ENCODE assay signal across 10 mouse cellular contexts in the genomic region with DNA sequence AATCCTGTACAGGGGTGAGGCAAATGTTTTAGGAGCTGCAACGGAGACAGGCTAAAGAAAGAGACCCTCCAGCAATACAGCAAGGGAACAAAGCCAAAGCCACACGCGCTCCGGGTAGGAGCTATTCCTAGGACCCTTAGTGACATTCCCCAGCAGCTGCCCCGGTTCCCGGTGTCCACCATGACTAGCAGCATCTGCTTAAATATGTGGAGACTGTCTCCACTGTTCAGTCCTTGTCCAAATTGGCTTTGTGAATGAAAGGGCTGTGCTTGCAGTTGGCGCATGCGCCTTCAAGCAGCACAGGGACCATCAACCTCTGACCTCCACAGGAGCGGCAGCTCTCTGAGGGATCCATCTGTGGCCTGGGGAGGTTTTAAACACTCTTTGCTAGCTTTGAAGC. TPM values are rescaled to one million over a fixed set of nuclear protein-coding genes. Genes with fewer than 3 reads are reported as not detected.
DNase-seq lines count a peak whose midpoint lies in the region; ATAC-seq lines count a peak whose summit lies in the region.
"Had no signal": no experiment of that assay in that cellular context is flagged by ENCODE, and none has a peak within 500 bp of the region (broad histone marks: within the 10 kb centered on the region; RNA-seq: fewer than 3 reads in every experiment).

No protein-coding gene starts in this region.

- H3K9ac ChIP-seq in kidney, embryonic 14.5 days (ENCODE audit: low read depth, low read length): no peak overlapping the region
- H3K9ac ChIP-seq in neural tube, embryonic 13.5 days: no peak overlapping the region; the same call in 1 of the 2 replicates
- H3K9ac ChIP-seq: embryonic facial prominence, embryonic 15.5 days had no signal

- H3K27ac ChIP-seq in kidney, embryonic 14.5 days (ENCODE audit: low read depth, low read length): no peak overlapping the region
- H3K27ac ChIP-seq in hindbrain, embryonic 10.5 days: peak overlapping the region; percentile 80
- H3K27ac ChIP-seq in neural tube, embryonic 13.5 days (replicated peaks): no peak overlapping the region
- H3K27ac ChIP-seq: embryonic facial prominence, embryonic 15.5 days had no signal

- no peaks in the 10 kb centered on the region for H3K27me3 ChIP-seq in kidney, embryonic 14.5 days (ENCODE audit: control insufficient read depth, insufficient read depth, low read length)
- peaks cover 7% of the 10 kb centered on the region; the same call in 1 of the 2 replicates for H3K27me3 ChIP-seq in hindbrain, embryonic 10.5 days (ENCODE audit: insufficient read depth, poor library complexity, severe bottlenecking)
- H3K27me3 ChIP-seq in neural tube, embryonic 13.5 days: peaks cover 27% of the 10 kb centered on the region
- H3K27me3 ChIP-seq: embryonic facial prominence, embryonic 15.5 days had no signal

- ATAC-seq in kidney, embryonic 14.5 days (ENCODE audit: low FRiP score, low TSS enrichment): no peak
- no peak for ATAC-seq in neural tube, embryonic 13.5 days (ENCODE audit: low read depth)

- H3K9me3 ChIP-seq in kidney, embryonic 14.5 days (ENCODE audit: control insufficient read depth, low read length): no peaks in the 10 kb centered on the region
- no peaks in the 10 kb centered on the region for H3K9me3 ChIP-seq in hindbrain, embryonic 10.5 days
- H3K9me3 ChIP-seq in neural tube, embryonic 13.5 days: no peaks in the 10 kb centered on the region
- H3K9me3 ChIP-seq: embryonic facial prominence, embryonic 15.5 days had no signal

- no peaks in the 10 kb centered on the region for H3K36me3 ChIP-seq in kidney, embryonic 14.5 days (ENCODE audit: control insufficient read depth, insufficient read depth, low read length)
- no peaks in the 10 kb centered on the region for H3K36me3 ChIP-seq in hindbrain, embryonic 10.5 days
- H3K36me3 ChIP-seq in neural tube, embryonic 13.5 days: no peaks in the 10 kb centered on the region
- H3K36me3 ChIP-seq: embryonic facial prominence, embryonic 15.5 days had no signal

- H3K4me1 ChIP-seq in kidney, embryonic 14.5 days (ENCODE audit: control insufficient read depth, insufficient read depth, low read length): peaks cover 17% of the 10 kb centered on the region; the same call in 1 of the 2 replicates
- peaks cover 28% of the 10 kb centered on the region for H3K4me1 ChIP-seq in hindbrain, embryonic 10.5 days (replicated peaks)
- H3K4me1 ChIP-seq in neural tube, embryonic 13.5 days (replicated peaks): peaks cover 13% of the 10 kb centered on the region; the same call in 1 of the 2 replicates

- intact Hi-C loops in left cerebral cortex, postnatal 10 days (cut with DNase I): loop anchor here (5.0 to 10.0 kb wide), 3 partner anchors 43 to 546 kb away; a partner anchor contains a TSS

- 61% methylated on average over 9 of the region's 9 CpGs for WGBS in kidney, embryonic 14.5 days
- 26% methylated on average over 9 of the region's 9 CpGs for WGBS in hindbrain, embryonic 10.5 days
- WGBS in neural tube, embryonic 13.5 days: 22% methylated on average over 9 of the region's 9 CpGs

- H3K4me3 ChIP-seq in kidney, embryonic 14.5 days (ENCODE audit: low read length): no peak overlapping the region
- H3K4me3 ChIP-seq in hindbrain, embryonic 10.5 days: no peak overlapping the region; the same call in 1 of the 2 replicates
- H3K4me3 ChIP-seq in neural tube, embryonic 13.5 days: no peak overlapping the region
- H3K4me3 ChIP-seq: embryonic facial prominence, embryonic 15.5 days had no signal

- DNase-seq in kidney, adult 18-20 months: no peak
- peak; percentile 47 for DNase-seq in hindbrain, embryonic 10.5 days (ENCODE audit: low spot score)
- peak; percentile 7 for DNase-seq in liver
- no peak for DNase-seq in urinary bladder, postnatal 4 days (ENCODE audit: low spot score in 2 of 2)
- DNase-seq in left cerebral cortex, postnatal 10 days (ENCODE audit: extremely low spot score in 1 of 2, low spot score in 2 of 2): no peak
- DNase-seq in cerebellum, adult 9-11 months: no peak
- DNase-seq: right cerebral cortex, postnatal 14 days had no signal

- peak overlapping the region; percentile 12; the same call in 1 of the 2 replicates for H3K4me2 ChIP-seq in kidney, embryonic 14.5 days (replicated peaks; ENCODE audit: low read depth, low read length)
- peak overlapping the region; percentile 11; the same call in 1 of the 2 replicates for H3K4me2 ChIP-seq in neural tube, embryonic 13.5 days
- H3K4me2 ChIP-seq: embryonic facial prominence, embryonic 15.5 days had no signal

RNA-seq across cellular contexts. Expression of a gene that starts 41.9 kb away (rescaled TPM):
- 74.3 and 95.7 TPM in 2 replicates for polyA plus RNA-seq in kidney, embryonic 14.5 days (2014; fragmentation: Nextera tagmentation; extraction: Ambion mirVana)
- polyA plus RNA-seq in hindbrain, embryonic 10.5 days (2016; fragmentation: Nextera tagmentation; extraction: Ambion mirVana): 52.3 and 53.2 TPM in 2 replicates
- 56.6 and 58.3 TPM in 2 replicates for polyA plus RNA-seq in neural tube, embryonic 13.5 days (2015; fragmentation: Nextera tagmentation; extraction: Ambion mirVana)
- 10 to 100 TPM; 13.0 to 14.9 TPM for total RNA-seq in left cerebral cortex, postnatal 10 days (2021)

Comparison
In these comparisons a context has a peak if more than half of its experiments do, and no peak if none do; other contexts are left out.
1. DNase-seq: peak in hindbrain, embryonic 10.5 days (single experiment) and liver (single experiment); none in kidney, adult 18-20 months (single experiment), urinary bladder, postnatal 4 days (0 of 2), left cerebral cortex, postnatal 10 days (0 of 2) and cerebellum, adult 9-11 months (single experiment).